Mouse (Mus musculus) forebrain, embryonic 11.5 days (tissue): ENCODE measurements around the gene Npy. TPM values are rescaled to one million over a fixed set of nuclear protein-coding genes. Genes with fewer than 3 reads are reported as not detected.

Experiments
- ATAC-seq: fragments of 200-750 bp; cut with Nextera tagmentation; replicated peaks from 2 replicates; pipeline ENCODE4 v1.8.0; 2017; ENCODE audit warnings: moderate TSS enrichment; ENCODE audit not compliant: low FRiP score
- DNase-seq: peaks from one replicate; pipeline ENCODE4 v3.0.0-alpha.2; 2017; ENCODE audit warnings: low spot score
- H3K27ac ChIP-seq: fragments of 300-500 bp; sonication (generic); 2 replicates; pipeline ENCODE4 v1.5.1; 2014; ENCODE audit warnings: low read depth, low read length
- H3K27me3 ChIP-seq: fragments of 300-500 bp; sonication (generic); 2 replicates; pipeline ENCODE4 v1.6.1; 2014; ENCODE audit warnings: mild to moderate bottlenecking, low read length, mixed read lengths; ENCODE audit not compliant: control insufficient read depth, insufficient read depth
- H3K36me3 ChIP-seq: fragments of 300-500 bp; sonication (generic); 2 replicates; pipeline ENCODE4 v1.6.1; 2014; ENCODE audit warnings: mild to moderate bottlenecking, low read length, moderate library complexity, mixed read lengths; ENCODE audit not compliant: control insufficient read depth, insufficient read depth
- H3K4me1 ChIP-seq: fragments of 300-500 bp; sonication (generic); replicated peaks from 2 replicates; pipeline ENCODE4 v1.6.1; 2014; ENCODE audit warnings: low read length, mixed read lengths; ENCODE audit not compliant: control insufficient read depth, insufficient read depth
- H3K4me2 ChIP-seq: fragments of 300-500 bp; sonication (generic); 2 replicates; pipeline ENCODE4 v1.6.1; 2014; ENCODE audit warnings: low read depth, mild to moderate bottlenecking, low read length, moderate library complexity, mixed read lengths; ENCODE audit not compliant: severe bottlenecking
- H3K4me3 ChIP-seq: fragments of 300-500 bp; sonication (generic); 2 replicates; pipeline ENCODE4 v1.5.1; 2014; ENCODE audit warnings: low read depth, low read length
- H3K9ac ChIP-seq: fragments of 300-500 bp; sonication (generic); 2 replicates; pipeline ENCODE4 v1.6.1; 2014; ENCODE audit warnings: low read length
- H3K9me3 ChIP-seq: fragments of 300-500 bp; sonication (generic); 2 replicates; pipeline ENCODE4 v1.6.1; 2016; ENCODE audit warnings: low read length, mixed read lengths; ENCODE audit not compliant: control insufficient read depth
- WGBS: fragments of 180-500 bp; shearing (Covaris S2); extraction: QIAGEN DNeasy Blood & Tissue Kit; methylation state at CpG from one replicate; pipeline ENCODE4 v1.1.7; 2014; 5-methylcytosine and 5-hydroxymethylcytosine counted together
- polyA plus RNA-seq: library from polyadenylated mRNA; unstranded; fragments of >200 nt; fragmentation: Nextera tagmentation; extraction: Ambion mirVana; gene quantifications from 2 replicates; pipeline ENCODE4 v1.2.1, GENCODE M21; 2014

Gene Npy
- polyA plus RNA-seq, 1 experiment from 2014 or later: 3.6 TPM

GRCm38 (mm10) chr6:49856830-49857229 is 34.3 kb downstream of the Npy start:
- ATAC-seq (no peak), DNase-seq (no peak)
- Histone ChIP-seq H3K4me2 (no peak overlapping the region), H3K4me1 (no peaks in the 10 kb centered on the region), H3K36me3 (no peaks in the 10 kb centered on the region), H3K4me3 (no peak overlapping the region), H3K27me3 (no peaks in the 10 kb centered on the region), H3K9ac (no peak overlapping the region), H3K27ac (no peak overlapping the region), H3K9me3 (no peaks in the 10 kb centered on the region)
- 70% methylated on average over 2 of the region's 2 CpGs for WGBS

GRCm38 (mm10) chr6:49867571-49867970 is 45.1 kb downstream of the Npy start:
- H3K4me3 ChIP-seq: no peak overlapping the region
- no peak overlapping the region for H3K4me2 ChIP-seq
- H3K9ac ChIP-seq: no peak overlapping the region
- ATAC-seq (no peak), DNase-seq (no peak)
- no peaks in the 10 kb centered on the region for H3K36me3 ChIP-seq
- no peaks in the 10 kb centered on the region for H3K27me3 ChIP-seq
- 85% methylated on average over 6 of the region's 6 CpGs for WGBS
- no peak overlapping the region for H3K27ac ChIP-seq
- H3K9me3 ChIP-seq: no peaks in the 10 kb centered on the region
- no peaks in the 10 kb centered on the region for H3K4me1 ChIP-seq

- ATAC-seq: no peak
- Histone ChIP-seq H3K9me3 (no peaks in the 10 kb centered on the region), H3K4me2 (no peak overlapping the region), H3K9ac (no peak overlapping the region), H3K4me3 (no peak overlapping the region), H3K27ac (no peak overlapping the region), H3K27me3 (no peaks in the 10 kb centered on the region), H3K36me3 (no peaks in the 10 kb centered on the region), H3K4me1 (peaks cover 4% of the 10 kb centered on the region; the same call in 1 of the 2 replicates)
- no peak for DNase-seq
- whole genome bisulfite sequencing: 96% methylated on average over 6 of the region's 6 CpGs
Measured at GRCm38 (mm10) chr6:49871071-49871470, 48.6 kb downstream of the Npy start.

GRCm38 (mm10) chr6:49873556-49873955 is 51.0 kb downstream of the Npy start:
- no peaks in the 10 kb centered on the region for H3K9me3 ChIP-seq
- H3K4me2 ChIP-seq: no peak overlapping the region
- no peak overlapping the region for H3K9ac ChIP-seq
- no peak overlapping the region for H3K4me3 ChIP-seq
- no peak overlapping the region for H3K27ac ChIP-seq
- peaks cover 4% of the 10 kb centered on the region; the same call in 1 of the 2 replicates for H3K4me1 ChIP-seq
- 84% methylated on average over 1 of the region's 1 CpGs for WGBS
- DNase-seq (no peak), ATAC-seq (no peak)
- H3K36me3 ChIP-seq: no peaks in the 10 kb centered on the region
- no peaks in the 10 kb centered on the region for H3K27me3 ChIP-seq

GRCm38 (mm10) chr6:49875160-49875559 is 52.6 kb downstream of the Npy start:
- Histone ChIP-seq H3K27ac (no peak overlapping the region), H3K4me2 (no peak overlapping the region), H3K27me3 (no peaks in the 10 kb centered on the region), H3K9ac (no peak overlapping the region), H3K9me3 (no peaks in the 10 kb centered on the region), H3K36me3 (no peaks in the 10 kb centered on the region), H3K4me1 (peaks cover 4% of the 10 kb centered on the region; the same call in 1 of the 2 replicates), H3K4me3 (no peak overlapping the region)
- ATAC-seq: no peak
- DNase-seq: no peak
- 30% methylated on average over 2 of the region's 2 CpGs for WGBS

- DNase-seq (no peak), ATAC-seq (no peak)
- Histone ChIP-seq H3K27me3 (no peaks in the 10 kb centered on the region), H3K4me1 (peaks cover 4% of the 10 kb centered on the region; the same call in 1 of the 2 replicates), H3K36me3 (no peaks in the 10 kb centered on the region), H3K27ac (no peak overlapping the region), H3K4me3 (no peak overlapping the region), H3K4me2 (no peak overlapping the region), H3K9ac (no peak overlapping the region), H3K9me3 (no peaks in the 10 kb centered on the region)
- WGBS: 81% methylated on average over 6 of the region's 6 CpGs
Measured at GRCm38 (mm10) chr6:49875791-49876190, 53.3 kb downstream of the Npy start.
